Mouse (Mus musculus): Measurements from ENCODE around the gene Smtnl2.

Gene Smtnl2

DNA sequence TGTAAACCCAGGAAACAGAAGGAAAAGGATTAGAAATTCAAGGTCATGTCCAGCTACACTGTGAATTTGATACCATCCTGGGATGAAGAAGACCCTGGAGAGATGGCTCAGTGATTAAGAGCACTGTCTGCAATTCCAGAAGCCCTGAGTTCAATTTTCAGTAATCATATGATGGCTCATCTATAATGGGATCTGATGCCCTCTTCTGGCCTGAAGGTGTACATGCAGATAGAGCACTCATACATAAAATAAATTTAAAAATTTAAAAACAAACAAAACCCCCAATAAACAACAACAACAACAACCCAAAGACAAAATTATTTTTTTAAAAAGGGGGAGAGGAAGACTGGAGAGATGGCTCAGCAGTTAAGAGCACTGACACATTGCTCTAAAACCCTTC, 15.4 kb upstream of the Smtnl2 start:
- no peak for DNase-seq (ENCODE audit: low read depth, low spot score)

- DNase-seq (ENCODE audit: low read depth, low spot score), result no peak
Observed at GRCm38 (mm10) chr11:72425201-72425600, 13.7 kb upstream of the Smtnl2 start.

- DNase-seq (ENCODE audit: low read depth, low spot score), result no peak
Observed at GRCm38 (mm10) chr11:72423686-72424085, 12.2 kb upstream of the Smtnl2 start.

DNA sequence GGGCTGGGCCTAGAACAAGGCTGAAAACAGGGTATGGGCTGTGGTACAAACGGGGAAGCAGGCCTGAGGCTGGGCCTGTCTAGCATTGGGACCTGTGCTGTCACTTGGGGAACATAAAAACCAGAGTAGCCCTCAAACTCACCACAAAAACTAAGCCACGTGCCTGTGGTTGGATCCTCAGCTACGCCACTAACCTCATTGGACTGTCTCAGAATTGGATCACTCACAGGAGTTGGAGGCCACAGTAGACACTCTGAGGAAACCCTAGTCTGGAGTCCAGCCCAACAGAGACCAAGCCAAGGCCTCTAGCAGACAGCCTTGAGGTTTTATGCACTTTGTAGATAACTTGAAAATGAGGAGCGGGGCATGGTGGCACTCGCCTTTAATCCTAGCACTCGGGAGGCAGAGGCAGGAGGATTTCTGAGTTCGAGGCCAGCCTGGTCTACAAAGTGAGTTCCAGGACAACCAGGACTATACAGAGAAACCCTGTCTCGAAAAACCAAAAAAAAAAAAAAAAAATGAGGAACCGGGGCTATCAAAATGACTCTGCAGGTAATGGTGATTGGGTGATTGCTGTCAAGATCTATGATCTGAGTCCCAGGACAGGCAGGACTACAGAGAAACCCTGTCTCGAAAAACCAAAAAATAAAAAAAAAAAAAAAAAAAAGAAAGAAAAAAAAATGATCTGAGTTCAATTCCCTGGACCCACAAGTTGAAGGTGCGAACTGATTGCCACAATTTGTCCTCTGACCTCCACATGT, 10.2 kb upstream of the Smtnl2 start:
- no peak for DNase-seq (ENCODE audit: low read depth, low spot score)

GRCm38 (mm10) chr11:72420460-72421122, 9.1 kb upstream of the Smtnl2 start:
- no peak for DNase-seq (ENCODE audit: low read depth, low spot score)

- no peak for DNase-seq (ENCODE audit: low read depth, low spot score)
Observed at GRCm38 (mm10) chr11:72419006-72419405, 7.5 kb upstream of the Smtnl2 start.

DNA sequence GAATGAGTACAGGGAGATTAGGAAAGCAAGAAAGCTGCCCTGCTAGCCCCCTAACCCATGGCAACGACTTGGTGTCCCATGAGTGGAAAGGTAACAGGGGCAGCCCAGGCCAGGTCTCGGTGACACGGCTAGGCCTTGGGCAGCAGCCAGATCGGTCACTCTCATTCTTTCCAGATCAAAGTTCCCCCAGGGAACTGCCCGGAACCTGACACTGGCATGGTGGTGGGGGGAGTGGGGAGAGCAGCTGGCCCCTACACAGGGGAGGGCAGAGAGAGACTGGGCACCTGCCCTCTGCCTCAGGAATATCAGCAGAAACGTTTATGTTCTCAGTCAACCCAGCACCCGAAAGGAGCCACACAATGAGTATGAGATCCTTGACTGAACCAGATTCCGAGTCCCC, 6.7 kb upstream of the Smtnl2 start:
- no peak for DNase-seq (ENCODE audit: low read depth, low spot score)

DNA sequence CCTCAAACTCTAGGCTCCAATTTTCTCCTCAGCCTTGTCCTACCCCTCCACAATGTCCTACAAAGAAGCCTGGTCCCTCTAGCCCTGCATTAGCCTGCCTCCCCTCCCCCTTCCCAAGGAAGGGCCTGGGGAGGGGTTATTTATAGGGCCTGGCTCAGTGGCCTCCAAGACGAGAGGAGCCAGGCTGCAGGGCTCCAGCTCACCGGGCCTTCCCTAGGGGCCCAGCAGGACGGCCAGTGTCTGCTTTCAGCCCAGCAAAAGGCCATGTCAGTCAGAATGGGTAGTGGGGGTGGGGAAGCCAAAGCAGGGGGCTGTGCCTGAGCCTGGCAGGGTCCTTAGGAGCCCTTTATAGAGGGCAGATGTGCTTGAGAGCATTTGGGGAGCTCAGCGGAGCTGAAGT, 5.9 kb upstream of the Smtnl2 start:
- no peak for DNase-seq (ENCODE audit: low read depth, low spot score)

DNA sequence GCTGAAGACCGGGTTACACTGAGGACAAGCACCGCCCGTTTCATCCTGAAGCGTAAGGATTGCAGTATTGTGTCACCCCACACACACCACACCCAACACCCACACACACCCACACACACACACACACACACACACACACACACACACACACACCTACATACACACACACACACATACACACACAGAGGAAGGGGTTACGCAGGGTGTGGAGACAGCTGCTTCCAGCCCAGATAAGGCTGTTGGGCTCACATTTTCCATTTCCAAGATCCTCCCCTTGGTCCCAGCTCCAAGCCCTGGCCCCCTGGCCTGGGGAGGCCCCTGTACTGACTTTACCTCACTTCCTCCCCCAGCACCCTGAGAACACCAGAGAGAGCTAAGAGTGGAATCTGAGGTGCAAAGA, 5.2 kb upstream of the Smtnl2 start:
- no peak for DNase-seq (ENCODE audit: low read depth, low spot score)

GRCm38 (mm10) chr11:72415155-72415554, 3.6 kb upstream of the Smtnl2 start:
- DNase-seq (ENCODE audit: low read depth, low spot score), result no peak

DNA sequence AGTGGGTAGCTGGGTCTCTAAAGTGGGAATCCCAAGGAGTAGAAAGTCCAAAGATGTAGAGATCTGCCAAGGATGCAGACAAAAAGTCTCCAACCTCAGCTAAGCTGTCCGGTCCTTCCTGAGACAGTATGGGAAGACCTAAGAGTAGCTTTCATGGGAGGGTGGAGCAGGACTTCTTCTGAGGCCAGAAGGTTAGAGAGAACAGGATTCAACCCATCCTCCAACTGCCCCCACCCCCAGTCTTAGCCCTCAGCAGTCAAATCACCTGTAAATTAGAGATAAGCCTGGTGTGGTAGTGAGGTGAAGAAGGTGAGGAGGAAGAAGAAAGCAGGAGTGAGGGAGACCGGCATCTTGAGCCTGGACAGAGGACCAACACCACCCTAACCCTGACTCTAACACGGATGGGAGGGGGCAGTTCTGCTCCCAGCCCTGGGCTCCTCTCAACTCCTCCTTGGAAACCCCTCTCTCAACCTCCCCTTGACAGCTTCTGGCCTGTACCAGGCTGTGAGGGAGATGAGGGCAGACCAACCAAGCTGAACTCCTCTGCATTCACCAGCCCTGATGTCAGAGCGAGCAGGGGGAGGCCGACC, 2.2 kb upstream of the Smtnl2 start:
- no peak for DNase-seq (ENCODE audit: low read depth, low spot score)

DNA sequence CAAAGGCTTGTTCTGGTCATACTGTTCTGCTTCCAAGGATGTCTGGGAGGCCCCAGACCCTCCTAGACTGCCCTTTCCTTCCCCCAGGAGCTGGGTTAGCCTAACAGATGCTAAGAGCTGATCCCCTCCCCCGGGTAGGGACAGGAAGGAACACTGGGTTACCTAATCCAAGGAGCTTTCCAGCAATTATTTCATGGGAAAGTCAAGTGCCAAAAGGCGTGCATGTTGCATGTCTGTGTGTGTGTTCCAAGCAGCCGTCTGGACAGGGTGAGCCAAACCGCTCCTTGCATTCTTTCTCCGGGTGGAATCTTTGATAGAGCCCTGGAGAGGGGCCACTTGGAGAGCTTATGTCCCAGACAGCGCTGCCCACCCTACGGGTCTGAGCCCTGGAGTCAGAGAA, 1.5 kb upstream of the Smtnl2 start:
- no peak for DNase-seq (ENCODE audit: low read depth, low spot score)

GRCm38 (mm10) chr11:72411945-72412344, 432 bp upstream of the Smtnl2 start:
- no peak for DNase-seq (ENCODE audit: low read depth, low spot score)

DNA sequence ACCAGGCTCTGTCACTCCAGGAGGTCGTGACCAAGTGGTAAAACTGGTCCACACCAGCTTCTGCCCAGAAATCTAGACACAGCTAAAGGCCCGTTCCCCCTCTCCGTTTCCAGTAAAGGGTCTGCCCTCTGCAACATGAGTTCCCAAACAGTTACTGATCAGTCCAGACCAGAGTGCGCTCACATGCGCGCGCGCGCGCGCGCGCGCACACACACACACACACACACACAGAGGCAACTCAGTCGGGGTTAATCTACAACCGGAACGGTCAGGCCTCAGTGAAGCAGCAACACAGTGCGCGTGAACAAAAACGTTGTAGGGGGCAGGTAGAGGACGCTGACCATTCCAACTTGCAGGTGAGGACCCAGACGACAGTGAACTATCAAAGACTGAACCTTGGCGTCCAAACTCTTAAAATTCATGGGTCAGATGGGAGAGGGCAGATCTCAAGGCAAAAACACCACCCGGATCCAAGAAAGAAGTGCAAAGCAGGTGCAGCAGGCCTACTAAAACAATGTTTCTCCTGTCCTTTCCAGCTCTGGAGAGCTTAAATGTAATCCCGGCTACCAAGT, 906 bp downstream of the Smtnl2 start:
- no peak for DNase-seq (ENCODE audit: low read depth, low spot score)

- DNase-seq (ENCODE audit: low read depth, low spot score), result no peak
Observed at GRCm38 (mm10) chr11:72409649-72410385, 1.7 kb downstream of the Smtnl2 start.

- no peak for DNase-seq (ENCODE audit: low read depth, low spot score)
Observed at GRCm38 (mm10) chr11:72408451-72409170, 2.9 kb downstream of the Smtnl2 start.

DNA sequence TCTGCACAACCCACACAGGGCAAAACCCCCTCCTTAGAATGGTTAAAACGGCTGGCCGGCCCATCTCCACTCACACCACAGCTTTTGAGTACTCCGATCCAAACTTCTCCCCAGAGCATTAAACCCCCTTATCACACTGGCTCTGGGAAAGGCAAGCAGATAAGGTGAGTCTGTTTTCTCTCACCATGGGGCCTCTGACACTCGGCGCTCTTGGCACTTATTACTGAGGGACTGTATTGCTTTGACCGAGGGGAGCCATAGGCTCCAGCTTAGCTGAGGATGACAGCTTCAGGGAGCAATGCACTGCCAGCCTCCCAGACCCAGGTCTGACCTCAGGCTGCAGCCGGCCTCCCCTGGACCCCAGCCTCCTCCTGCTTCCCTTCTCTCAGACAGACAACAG, 3.9 kb downstream of the Smtnl2 start:
- no peak for DNase-seq (ENCODE audit: low read depth, low spot score)

GRCm38 (mm10) chr11:72407081-72407480, 4.4 kb downstream of the Smtnl2 start:
- DNase-seq (ENCODE audit: low read depth, low spot score), result no peak

DNA sequence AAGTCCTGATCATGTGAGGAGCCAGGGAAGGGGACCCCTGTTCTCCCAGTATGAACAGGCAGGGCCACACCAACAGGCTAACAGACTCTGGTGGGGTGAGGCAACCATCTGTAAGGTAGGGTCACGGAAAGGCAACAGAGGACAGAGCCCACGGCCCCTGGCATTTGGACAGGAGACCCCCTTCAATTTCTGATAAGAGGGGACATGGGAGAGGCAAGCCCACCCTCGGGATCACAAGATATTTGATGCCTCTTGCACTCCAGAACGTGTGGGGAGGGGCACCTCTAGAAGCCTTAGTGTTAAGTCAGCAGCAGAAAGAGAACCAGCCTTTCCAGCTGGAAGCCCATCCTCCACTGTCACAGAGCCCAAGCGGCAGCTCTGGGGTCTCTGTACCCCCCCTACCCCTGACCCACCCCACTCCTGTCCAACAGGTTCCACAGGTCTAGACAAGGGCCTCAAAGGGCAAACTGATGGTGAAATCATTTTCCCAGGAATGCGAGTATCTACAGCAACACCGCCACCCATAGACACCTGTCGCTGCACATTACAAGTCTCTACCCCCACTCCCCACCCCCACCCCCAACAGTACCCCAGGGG, 5.3 kb downstream of the Smtnl2 start:
- no peak for DNase-seq (ENCODE audit: low read depth, low spot score)

GRCm38 (mm10) chr11:72405532-72405931, 6.0 kb downstream of the Smtnl2 start:
- DNase-seq (ENCODE audit: low read depth, low spot score), result no peak

DNA sequence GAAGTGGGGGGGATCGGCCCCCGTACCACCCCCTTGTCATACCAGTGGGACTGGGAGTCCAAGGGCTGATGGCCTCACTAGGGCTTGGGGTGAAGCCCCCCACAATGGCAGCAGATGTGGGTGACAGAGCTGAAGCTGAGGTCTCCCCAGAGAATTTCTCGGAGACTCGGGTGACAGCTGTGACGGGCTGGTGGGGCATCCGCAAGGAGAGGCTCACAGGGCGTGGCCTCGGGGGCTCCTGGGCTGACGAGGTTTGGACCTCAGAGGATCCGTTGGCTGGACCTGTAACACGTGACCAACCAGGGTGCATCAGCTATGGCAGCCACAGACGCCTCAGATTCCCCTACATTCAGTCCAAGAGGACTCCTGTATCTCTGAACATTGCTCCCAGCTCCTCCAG, 8.5 kb downstream of the Smtnl2 start:
- no peak for DNase-seq (ENCODE audit: low read depth, low spot score)
